Mouse (Mus musculus) right cerebral cortex, adult 2 months (tissue): ENCODE measurements around the gene Ciart.
"Not testable (repeated sequence)": the region's sequence is repeated elsewhere in the genome, so short reads cannot be mapped to it uniquely, and the experiment has no call there.

Experiments used
- DNase-seq, 2 experiments: peaks; one replicate each; pipeline ENCODE4 v3.0.0; 2021 to 2022; ENCODE audit warnings: low spot score in 2 of 2

Ciart gene

DNA sequence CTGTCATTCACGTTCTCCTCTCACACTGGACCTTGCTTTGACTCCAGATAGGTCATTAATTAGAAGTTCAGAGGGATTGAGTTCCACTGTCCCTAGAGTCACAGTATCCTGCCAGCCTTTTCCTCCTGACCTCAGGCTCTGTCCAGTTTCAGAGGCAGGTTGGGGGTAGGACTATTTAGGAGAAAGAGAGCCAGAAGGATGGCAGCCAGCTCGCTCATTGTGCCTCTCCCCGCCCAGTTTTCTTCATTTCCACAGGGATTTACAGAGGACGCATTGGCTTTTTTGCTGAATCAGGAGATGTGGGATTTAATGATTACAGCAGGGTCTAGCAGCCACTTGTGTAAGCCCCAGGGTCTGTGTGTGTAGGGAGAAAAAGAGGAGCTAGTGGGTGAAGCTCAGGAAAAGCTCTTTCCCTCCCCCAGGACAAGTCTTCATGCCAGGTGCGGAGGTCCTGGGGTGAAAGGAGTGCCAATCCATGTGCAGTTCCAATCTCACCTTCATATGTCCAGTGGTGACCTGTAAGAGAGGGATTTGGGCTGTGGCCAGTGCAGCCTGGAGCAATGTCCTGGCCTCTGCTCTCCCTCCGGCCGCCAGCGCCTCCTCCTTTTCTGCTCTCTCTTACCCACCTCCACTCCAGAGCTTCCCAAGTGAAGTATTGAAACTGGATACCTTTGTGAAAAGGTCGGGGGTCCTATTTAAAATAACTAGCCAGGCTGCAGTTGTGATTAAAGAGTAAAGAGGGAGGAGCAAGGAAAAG, 19.7 kb upstream of the Ciart start:
- no peak for DNase-seq

DNA sequence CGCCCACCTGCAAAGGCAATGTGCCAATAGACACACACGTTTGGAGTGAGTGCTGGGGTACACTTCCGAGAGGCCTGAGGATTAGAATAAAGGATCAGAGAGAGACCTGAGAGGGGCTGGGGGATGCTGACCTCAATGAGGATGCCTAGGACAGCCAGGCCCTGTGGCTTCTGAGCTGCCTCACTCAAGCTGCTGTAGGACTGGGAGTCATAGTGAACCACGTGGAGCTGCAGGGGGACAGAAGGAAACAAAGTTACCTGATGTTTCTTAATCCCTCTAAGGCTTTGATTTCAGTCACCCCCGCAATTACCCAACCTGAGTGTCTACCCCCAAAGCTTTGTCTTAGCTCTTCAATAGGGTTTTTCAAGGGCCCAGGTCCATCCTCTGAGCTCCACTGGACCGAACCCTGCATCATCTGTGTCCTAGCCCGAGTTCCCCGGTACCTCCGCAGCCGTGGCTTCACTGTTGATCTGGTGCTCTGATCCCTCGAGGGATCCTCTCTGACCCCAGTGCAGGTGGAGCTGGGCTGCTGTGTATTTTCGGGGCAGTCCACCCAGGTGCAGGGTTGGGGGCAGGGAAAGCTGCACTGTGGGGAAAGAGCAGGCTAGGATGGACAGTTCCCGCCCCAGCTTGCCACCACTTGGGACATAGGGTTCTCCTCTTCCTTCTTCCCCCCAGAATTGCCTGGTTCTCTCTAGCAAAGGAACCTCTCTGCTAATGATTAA, 17.9 kb upstream of the Ciart start:
- DNase-seq = no peak

DNA sequence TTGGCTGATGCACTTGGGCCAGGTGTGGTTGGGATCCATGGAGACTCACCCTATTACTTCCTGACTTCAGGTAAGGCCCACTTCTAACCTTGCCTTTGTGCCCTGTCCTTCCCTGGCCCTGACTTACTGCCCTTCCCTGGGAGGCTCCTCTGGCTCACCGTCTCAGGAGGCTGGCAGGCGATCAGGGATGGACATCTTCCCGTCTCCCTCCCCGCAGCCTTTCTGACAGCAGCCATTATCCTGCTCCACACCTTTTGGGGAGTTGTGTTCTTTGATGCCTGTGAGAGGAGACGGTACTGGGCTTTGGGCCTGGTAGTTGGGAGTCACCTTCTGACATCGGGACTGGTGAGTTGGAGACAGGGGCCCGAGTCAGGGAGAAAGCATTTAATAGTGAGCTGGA, 13.4 kb upstream of the Ciart start:
- not testable (repeated sequence) for DNase-seq

DNA sequence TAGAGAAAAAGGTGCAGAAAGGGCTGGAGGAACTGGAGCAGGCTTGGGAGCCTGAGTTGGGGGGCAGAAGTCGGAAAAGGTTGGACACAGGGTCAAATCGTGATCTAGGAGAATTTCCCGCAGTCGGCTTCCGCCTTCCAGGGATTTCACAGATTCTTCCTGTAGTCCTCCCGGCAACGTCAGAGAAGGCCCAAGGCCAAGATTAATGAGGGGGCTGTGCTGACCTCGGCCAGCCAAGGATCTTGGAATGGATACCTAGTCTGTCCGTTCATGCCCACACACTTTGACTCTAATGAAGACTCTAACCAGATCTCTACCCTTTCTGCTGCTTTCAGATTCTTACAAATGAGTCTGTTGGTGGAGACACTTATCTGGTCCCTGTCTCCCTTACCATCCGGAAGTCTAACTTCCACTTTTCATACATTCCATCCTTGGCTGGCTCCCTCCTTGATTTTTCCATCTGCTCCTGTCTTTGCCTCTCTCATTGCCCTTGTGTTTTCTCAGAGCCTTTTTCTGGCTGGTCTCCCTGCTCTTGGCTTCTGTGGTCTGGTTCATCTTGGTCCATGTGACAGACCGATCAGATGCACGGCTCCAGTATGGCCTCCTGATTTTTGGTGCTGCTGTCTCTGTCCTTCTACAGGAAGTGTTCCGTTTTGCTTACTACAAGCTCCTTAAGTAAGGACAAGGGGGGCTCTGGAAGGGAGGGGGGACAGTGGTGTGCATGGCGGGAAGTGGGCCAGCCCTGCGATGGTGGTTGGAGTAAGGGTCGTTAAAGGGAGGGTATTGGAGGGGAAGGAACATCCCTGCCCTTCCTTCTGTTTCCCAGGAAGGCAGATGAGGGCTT, 12.5 kb upstream of the Ciart start:
- peak; percentile 43 to 59 for DNase-seq

DNA sequence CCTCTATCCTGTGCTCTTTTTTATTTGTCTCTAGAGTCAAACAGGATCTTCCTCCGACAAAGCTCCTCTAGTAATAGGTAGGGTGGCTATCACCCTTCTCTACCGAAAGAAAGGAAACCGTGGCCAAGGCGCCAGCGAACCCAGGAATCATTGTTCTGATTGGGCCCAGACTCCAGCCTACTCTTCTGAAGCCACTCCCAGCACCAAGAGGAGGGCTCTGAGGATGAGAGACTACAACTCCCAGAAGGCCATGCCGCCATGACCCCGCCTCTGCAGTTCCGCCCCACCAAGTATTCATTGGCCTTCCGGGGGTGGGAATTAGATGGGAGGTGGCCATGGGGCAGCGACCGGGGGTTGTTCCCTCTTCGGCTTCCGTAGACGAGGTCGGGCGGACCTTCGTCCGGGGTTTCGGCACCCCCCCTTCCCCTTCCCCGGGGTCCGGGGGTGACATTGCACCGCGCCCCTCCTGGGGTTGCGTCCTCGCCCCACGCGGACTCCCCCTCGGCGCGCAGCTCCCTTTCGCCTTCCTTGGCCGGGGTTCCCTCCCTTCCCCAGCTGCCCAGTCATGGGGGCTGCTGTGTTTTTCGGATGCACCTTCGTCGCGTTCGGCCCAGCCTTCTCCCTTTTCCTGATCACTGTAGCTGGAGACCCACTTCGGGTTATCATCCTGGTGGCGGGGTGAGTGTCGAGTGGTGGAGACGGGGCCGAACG, 11.7 kb upstream of the Ciart start, which contains the start of gene Aph1a:
Aph1a (plus strand) TSS at position 364 of the 711 bp plus-strand sequence.
- DNase-seq = peak; percentile 94 to 96

DNA sequence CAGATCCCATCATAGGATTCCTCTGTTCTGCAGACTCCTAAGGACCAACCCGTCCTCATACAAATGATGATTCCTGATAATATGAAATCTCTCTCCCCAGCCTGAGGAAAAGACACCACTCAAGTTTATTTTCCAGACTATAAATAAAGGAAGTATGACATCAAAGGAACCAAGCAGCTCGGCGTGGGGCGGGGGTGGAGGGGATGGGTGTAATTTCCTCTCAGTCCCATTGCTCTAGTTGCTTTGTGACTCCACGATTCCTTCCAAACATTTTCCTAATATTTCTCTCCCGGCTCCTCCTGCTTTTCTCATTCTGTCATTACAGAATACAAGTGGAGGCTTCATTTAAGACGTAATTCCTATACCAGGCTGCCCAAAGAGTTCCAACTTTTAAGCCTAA, 11.1 kb upstream of the Ciart start:
- DNase-seq = no peak

DNA sequence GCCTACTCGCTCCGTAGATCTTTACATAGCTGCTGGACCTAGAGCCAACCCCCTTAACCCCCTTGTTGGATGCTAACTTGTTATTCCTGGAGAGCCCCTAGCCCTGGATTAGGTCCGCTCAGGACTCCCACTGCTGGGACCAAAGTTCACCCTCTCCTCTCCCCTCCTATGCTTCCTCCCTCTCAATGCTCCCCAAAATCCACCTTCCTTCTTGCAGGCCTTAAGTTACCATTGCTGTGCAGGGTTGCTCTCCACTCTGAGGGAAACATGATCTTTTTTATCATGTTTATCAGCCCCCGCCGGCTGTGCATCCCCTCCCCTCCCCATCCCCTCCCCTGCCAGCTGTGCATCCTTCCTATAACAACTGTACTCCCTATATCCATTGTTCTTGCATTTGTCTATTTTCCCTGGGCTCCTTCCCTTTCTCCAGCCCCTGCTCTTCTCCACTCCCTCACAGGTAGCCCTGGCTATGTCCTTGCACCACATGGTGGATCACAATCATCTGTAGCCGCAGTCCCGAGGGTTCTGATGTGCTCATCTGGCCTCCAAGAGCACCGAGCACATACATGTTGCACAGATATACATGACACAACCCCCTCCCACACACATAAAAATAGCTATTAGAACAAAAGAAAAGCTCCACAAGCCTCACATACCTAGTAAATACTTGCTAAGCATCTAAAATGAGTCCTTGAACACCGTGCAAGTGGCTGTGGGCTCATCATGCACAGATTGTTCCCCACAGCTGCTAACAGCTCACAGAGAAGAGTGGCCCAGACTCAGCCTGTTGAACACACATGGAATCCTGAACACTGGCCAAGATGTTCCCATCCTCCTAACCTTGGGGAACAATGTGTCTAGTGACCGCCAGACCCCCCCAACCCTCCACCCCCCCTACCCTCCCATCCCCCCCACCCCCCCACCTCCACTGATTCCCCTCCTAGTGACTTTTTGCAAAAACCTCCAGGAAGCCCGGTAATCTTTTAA, 10.3 kb upstream of the Ciart start:
- no peak for DNase-seq

DNA sequence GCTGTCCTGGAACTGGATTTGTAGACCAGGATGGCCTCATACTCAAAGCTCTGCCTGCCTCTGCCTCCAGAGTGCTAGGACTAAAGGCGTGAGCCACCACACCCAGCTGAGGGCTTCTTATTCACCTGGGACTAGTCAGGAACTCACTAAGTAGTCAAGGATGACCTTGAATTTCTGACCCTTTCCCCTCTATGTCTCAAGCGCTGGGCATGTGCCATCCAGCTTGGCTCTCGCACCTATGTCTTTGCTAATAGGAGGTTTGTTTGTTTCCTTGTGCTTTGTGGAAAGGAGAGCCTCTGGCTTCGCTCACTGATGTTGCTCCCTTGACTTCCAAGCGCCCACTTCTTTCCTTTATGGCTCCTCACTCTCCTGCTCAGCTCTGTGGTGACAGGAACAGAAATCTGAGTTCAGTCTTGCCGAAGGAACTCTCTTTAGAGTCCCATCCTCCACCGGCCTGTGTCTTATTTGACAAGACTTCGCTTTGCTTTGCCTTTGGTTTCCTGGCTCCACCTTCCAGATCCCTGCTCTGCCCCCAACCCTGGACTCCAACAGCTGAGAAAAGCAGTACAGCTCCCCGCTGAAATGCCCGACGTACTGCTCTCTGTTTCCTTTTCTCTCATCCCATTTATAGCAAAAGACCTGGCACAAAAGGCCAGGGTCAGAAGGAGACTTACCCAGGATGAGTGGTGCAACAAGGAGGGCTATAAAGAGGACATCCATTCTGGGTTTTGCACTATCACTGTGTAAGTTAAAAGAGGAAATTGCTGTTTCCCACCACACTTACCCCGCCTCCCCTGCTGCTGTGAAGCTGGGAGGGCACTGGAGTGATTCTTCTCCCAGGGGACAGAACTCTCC, 9.4 kb upstream of the Ciart start, which contains the start of gene BC028528:
BC028528 (minus strand) TSS at position 795 of the 855 bp plus-strand sequence.
- DNase-seq = no peak

DNA sequence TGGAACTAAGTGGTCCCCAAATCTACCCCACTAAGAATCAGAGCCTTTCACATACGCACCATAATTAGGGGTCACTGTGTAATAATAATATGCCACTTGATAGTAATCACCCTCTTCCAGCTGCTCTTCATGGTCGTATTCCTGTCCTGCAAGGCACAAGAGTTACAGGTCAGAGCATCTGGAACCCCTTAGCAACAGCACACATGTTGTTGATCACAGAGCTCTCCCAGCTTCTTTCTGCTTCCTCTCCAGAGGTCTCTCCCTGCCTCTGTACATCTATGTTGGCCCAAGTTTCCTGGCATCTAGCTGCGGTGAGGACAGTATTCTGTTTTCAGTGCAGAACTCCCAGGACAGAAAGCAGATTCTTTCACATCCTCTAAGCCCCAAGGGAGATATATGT, 7.6 kb upstream of the Ciart start:
- no peak for DNase-seq

DNA sequence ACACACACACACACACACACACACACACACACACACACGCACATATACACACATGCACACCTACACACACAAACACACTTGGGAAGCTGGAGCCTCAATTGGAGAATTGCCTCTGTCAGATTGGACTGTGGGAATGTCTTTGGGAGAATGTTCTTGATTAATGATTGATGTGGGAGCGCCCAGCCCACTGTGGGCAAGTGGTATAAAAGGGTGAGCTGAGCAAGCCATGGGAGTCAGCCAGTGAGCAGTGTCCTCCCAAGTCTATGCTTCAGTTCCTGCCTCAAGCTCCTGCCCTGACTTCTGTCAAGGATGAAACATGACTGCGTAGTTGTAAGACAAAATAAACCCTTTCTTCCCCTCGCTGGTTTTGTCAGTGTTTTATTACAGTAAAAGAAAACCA, 5.5 kb upstream of the Ciart start:
- no peak for DNase-seq

DNA sequence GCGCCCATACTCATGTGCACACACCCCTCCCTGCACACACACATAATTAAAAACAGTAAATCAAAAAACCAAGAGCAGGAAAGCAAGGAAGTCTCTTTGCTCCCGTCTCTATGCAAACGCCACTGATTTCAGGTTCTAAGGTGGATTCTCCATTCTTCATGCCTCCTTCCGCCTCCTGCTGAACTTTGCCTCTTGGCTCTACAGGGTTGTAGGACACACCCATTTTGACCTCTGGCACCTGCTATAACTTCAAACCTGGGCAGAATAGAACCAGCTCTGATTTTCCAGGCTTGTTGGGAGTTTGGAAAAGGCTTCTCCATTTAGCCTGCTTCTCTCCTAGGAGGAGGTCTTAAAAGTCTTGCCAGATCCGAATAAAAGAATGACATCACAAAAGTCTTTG, 2.3 kb upstream of the Ciart start:
- no peak for DNase-seq

DNA sequence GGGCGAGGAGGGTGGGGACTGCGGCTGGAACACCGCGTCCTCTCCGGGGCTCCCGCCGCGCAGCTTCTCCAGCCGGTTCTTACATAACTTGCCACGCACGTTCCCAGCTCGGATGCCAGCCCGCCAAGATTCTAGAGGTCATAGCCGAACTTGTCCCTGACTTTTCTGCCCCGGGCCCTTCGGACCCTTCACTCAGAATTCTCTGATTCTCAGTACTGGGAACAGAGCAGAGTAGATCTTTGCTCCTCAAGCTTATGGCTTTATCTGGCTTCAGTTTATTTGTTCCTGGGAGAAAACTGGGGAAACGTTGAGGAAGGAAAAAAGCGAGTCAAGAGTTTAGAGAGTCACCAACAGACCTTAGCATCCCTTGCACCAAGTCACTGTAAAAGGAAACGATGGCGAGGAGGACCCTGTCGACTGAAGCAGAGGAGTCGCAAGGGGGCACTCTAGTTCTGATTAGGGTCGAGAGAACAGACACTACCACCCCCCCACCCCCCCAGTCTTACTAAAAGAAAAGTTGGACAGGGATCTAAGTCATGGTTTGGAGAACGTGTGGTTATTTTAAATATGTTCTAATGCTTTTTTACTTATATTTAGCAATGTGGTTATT, 870 bp upstream of the Ciart start:
- peak; percentile 80 to 81 for DNase-seq

DNA sequence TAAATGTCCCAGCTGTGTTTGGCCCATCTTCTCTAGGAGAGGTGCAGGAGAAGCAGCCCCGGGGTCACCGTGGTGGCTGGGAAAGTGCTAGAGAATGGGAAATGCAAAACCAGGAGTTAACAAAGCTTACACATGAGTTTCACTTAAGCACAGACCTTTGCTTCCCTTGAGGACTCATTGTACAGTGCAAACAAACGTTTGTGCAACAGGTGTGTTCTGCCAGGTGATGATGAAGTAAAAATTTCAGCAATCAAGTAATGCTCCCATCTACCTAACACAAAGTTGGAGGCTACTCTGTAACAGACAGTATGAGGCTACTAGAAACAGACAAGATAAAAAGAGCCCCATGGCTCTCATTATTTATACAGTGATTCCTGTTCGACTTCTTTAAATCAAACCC, 3.0 kb downstream of the Ciart start:
- DNase-seq = no peak

DNA sequence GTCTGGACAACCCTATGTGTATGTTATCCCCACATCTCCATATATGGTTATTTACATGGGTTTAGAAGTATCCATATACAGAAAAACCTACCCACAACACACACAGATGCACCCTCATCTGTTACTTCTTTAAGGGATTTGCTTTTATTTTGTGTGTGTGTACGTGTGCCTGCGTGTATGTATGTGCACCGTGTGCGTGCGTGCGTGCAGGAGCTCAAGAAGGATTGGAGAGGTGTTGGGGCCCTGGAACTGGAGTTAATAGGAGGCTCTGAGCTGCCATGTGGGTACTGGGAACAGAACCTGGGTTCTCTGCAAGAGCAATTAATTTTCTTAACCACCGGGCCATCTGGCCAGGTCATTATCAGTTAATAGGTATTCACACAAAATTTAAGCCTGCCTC, 10.0 kb downstream of the Ciart start:
- DNase-seq = no peak

DNA sequence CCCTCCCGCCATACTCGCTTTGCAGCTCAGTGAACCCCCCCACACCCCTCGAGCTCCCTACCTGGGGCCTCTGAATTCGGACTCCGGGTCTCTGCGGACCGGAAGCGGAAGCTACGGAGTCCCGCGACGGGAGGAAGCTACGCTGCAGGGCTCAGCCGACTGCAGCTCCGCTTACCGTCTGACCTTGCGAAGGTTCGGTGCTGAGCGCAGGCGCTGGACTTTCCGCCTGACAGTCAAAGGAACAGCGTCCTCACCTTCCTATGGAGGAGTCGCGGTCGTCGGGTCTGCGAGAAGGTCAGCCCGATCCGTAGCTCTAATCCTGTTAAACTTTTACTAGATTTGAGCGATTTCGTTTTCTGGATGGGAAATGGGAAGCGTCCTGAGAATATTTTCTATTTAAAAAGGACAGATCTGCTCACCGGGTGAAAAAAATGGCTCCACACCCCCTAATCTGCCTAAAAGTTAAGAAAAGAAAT, 10.6 kb downstream of the Ciart start, which contains the start of gene Mrps21:
Mrps21 (minus strand) TSS at position 128 of the 476 bp plus-strand sequence.
- DNase-seq = peak; percentile 84 to 86

DNA sequence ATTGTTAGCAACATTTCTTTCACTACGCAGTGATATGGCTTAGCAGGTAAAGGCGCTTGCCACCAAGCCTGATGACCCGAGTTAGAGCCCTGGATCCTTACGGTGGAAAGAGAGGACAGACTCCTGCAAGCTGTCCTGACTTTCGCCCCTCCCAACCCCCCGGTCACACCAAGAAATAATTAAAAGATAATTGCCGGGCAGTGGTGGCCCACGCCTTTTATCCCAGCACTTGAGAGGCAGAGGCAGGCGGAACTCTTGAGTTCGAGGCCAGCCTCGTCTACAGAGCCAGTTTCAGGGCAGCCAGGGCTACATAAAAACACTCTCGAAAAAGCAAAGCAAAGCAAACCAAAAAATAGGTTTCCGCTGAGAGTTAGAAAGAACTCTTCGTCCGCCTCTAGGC, 11.1 kb downstream of the Ciart start:
- DNase-seq = no peak

DNA sequence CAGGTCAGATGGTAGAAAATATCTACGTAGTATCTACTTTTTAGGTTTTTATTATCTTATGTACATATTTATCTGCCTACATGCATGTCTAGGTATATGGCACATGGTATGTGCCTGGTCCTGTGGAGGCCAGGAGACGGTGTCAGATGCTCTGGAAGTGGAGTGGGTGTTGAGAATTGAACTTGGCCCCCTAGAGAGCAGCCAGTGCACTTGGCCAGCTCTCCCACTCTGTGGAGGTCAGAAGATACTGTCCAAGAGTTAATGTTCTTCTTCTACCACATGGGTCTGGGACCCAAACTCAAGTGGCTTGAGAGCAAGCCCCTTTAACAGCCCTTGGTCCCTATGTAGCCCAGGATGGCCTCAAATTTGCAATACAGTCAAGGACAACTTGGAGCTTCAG, 14.6 kb downstream of the Ciart start:
- no peak for DNase-seq

DNA sequence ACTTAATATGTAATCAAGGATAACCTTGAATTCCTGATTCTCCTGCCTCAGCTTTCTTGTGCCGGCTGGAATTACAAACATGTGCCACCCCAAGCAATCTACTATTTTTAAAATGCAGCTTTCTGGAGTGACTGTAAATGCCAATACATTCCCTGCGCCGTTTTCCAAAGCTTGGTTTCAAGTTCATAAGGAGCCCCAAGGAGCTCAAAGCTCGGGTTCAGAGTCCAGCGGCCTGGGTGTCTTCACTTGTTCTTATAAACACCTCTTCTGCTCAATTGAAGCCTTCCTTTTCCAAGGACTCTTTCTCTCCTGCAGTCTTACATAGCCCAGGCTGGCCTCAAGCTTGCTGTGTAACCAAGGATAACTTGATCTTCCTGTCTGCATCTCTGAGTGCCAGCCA, 16.0 kb downstream of the Ciart start:
- DNase-seq = no peak

DNA sequence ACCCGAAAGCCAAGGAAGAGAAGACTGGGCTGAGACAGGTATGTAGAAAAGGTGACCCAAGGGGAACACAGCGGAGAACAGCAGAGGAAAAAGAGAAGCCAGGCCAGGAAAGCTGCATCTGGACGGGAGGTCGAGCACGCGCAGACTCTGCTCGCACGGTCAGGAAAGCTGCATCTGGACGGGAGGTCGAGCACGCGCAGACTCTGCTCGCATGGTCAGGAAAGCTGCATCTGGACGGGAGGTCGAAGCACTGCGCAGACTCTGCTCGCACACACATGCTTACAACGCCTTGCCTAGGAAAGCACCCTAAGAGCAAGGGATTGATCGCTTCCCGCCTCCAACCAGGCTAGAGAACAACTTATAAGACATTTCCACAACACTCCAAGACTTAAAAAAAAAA, 16.5 kb downstream of the Ciart start:
- no peak for DNase-seq
